Mouse (Mus musculus) brain, embryonic 18.5 days (tissue): ENCODE results near the gene Mrpl51.
"Not testable (repeated sequence)": the region's sequence is repeated elsewhere in the genome, so short reads cannot be mapped to it uniquely, and the experiment has no call there.

Source experiments
- DNase-seq: peaks from one replicate; pipeline ENCODE4 v3.0.0-alpha.2; 2012; ENCODE audit warnings: low read depth, low spot score

Gene Mrpl51

GRCm38 (mm10) chr6:125159773-125160557 is 31.6 kb upstream of the Mrpl51 start:
- DNase-seq = no peak

GRCm38 (mm10) chr6:125160558-125160853 is 31.1 kb upstream of the Mrpl51 start:
- DNase-seq = no peak

- DNase-seq = no peak
These were observed 30.5 kb upstream of the Mrpl51 start for GRCm38 (mm10) chr6:125160854-125161760.

- DNase-seq = not testable (repeated sequence)
These were observed 29.6 kb upstream of the Mrpl51 start for GRCm38 (mm10) chr6:125161971-125162370.

- DNase-seq = not testable (repeated sequence)
These were observed 28.8 kb upstream of the Mrpl51 start for GRCm38 (mm10) chr6:125162615-125163305.

GRCm38 (mm10) chr6:125163801-125164657 is 27.6 kb upstream of the Mrpl51 start:
- no peak for DNase-seq

GRCm38 (mm10) chr6:125164672-125165327 is 26.8 kb upstream of the Mrpl51 start:
- no peak for DNase-seq

GRCm38 (mm10) chr6:125165328-125165891 is 26.2 kb upstream of the Mrpl51 start:
- DNase-seq = peak; percentile 94

- no peak for DNase-seq
These were observed 25.4 kb upstream of the Mrpl51 start, which contains the start of gene Gapdh for GRCm38 (mm10) chr6:125166051-125166751. Gene Gapdh (minus strand): TSS chr6:125166467.

- DNase-seq = no peak
These were observed 24.5 kb upstream of the Mrpl51 start for GRCm38 (mm10) chr6:125166861-125167650.

GRCm38 (mm10) chr6:125168086-125168485 is 23.5 kb upstream of the Mrpl51 start:
- DNase-seq = no peak

- DNase-seq = no peak
These were observed 21.4 kb upstream of the Mrpl51 start for GRCm38 (mm10) chr6:125170194-125170593.

- DNase-seq = no peak
These were observed 19.1 kb upstream of the Mrpl51 start for GRCm38 (mm10) chr6:125172474-125172873.

- no peak for DNase-seq
These were observed 18.3 kb upstream of the Mrpl51 start for GRCm38 (mm10) chr6:125173256-125173655.

- no peak for DNase-seq
These were observed 16.1 kb upstream of the Mrpl51 start for GRCm38 (mm10) chr6:125175469-125175868.

- DNase-seq = no peak
These were observed 12.0 kb upstream of the Mrpl51 start for GRCm38 (mm10) chr6:125179601-125180000.

- DNase-seq = no peak
These were observed 9.5 kb upstream of the Mrpl51 start for GRCm38 (mm10) chr6:125182133-125182532.

GRCm38 (mm10) chr6:125186203-125186602 is 5.4 kb upstream of the Mrpl51 start:
- DNase-seq = no peak

- DNase-seq = no peak
These were observed 785 bp upstream of the Mrpl51 start for GRCm38 (mm10) chr6:125190816-125191215.
